Mouse (Mus musculus): ENCODE data around the gene Ngp.
"Not testable (repeated sequence)": the region's sequence is repeated elsewhere in the genome, so short reads cannot be mapped to it uniquely, and the experiment has no call there.

Gene Ngp

GRCm38 (mm10) chr9:110419511-110420112, at the start of gene Ngp:
Gene Ngp, plus strand, starts transcription at chr9:110419747.
- DNase-seq, result no peak

- DNase-seq, result no peak
Observed at GRCm38 (mm10) chr9:110369860-110370259, 49.7 kb upstream of the Ngp start.

GRCm38 (mm10) chr9:110373871-110374270, 45.7 kb upstream of the Ngp start:
- no peak for DNase-seq

GRCm38 (mm10) chr9:110375668-110376067, 43.9 kb upstream of the Ngp start:
- DNase-seq, result no peak

- DNase-seq, result not testable (repeated sequence)
Observed at GRCm38 (mm10) chr9:110377655-110378054, 41.9 kb upstream of the Ngp start.

GRCm38 (mm10) chr9:110379361-110379760, 40.2 kb upstream of the Ngp start:
- DNase-seq, result no peak

GRCm38 (mm10) chr9:110380662-110381061, 38.9 kb upstream of the Ngp start:
- DNase-seq, result no peak

- no peak for DNase-seq
Observed at GRCm38 (mm10) chr9:110381292-110381691, 38.3 kb upstream of the Ngp start.

GRCm38 (mm10) chr9:110384369-110384929, 35.1 kb upstream of the Ngp start:
- no peak for DNase-seq

GRCm38 (mm10) chr9:110388011-110388410, 31.5 kb upstream of the Ngp start:
- no peak for DNase-seq

GRCm38 (mm10) chr9:110390843-110391242, 28.7 kb upstream of the Ngp start:
- DNase-seq, result no peak

- no peak for DNase-seq
Observed at GRCm38 (mm10) chr9:110393295-110393694, 26.3 kb upstream of the Ngp start.

GRCm38 (mm10) chr9:110400650-110401049, 18.9 kb upstream of the Ngp start:
- DNase-seq, result no peak

GRCm38 (mm10) chr9:110402731-110403130, 16.8 kb upstream of the Ngp start:
- DNase-seq, result no peak

GRCm38 (mm10) chr9:110403240-110403639, 16.3 kb upstream of the Ngp start:
- DNase-seq, result not testable (repeated sequence)

- DNase-seq, result no peak
Observed at GRCm38 (mm10) chr9:110407311-110408098, 12.0 kb upstream of the Ngp start.

GRCm38 (mm10) chr9:110408099-110408773, 11.3 kb upstream of the Ngp start, which contains the start of gene Ptpn23:
Gene Ptpn23, minus strand, starts transcription at chr9:110408213.
- peak; percentile 96 for DNase-seq

GRCm38 (mm10) chr9:110410908-110411887, 8.3 kb upstream of the Ngp start:
- peak; percentile 91 for DNase-seq

- DNase-seq, result no peak
Observed at GRCm38 (mm10) chr9:110412926-110413325, 6.6 kb upstream of the Ngp start.

- DNase-seq, result peak; percentile 29
Observed at GRCm38 (mm10) chr9:110413785-110414184, 5.8 kb upstream of the Ngp start.

GRCm38 (mm10) chr9:110431241-110431640, 11.7 kb downstream of the Ngp start:
- no peak for DNase-seq

GRCm38 (mm10) chr9:110433045-110433444, 13.5 kb downstream of the Ngp start:
- no peak for DNase-seq

Data from thymus, postnatal 4 days (tissue).